Mouse (Mus musculus) frontal cortex, postnatal 36 days (tissue): ENCODE measurements around the gene Ago3.

Source experiments
- DNase-seq, 2 experiments: peaks; one replicate each; pipeline ENCODE4 v3.0.0; 2022; ENCODE audit warnings: low spot score in 2 of 2

The Ago3 gene

GRCm38 (mm10) chr4:126423866-126424265, 5.5 kb downstream of the Ago3 start:
- no peak for DNase-seq

DNA sequence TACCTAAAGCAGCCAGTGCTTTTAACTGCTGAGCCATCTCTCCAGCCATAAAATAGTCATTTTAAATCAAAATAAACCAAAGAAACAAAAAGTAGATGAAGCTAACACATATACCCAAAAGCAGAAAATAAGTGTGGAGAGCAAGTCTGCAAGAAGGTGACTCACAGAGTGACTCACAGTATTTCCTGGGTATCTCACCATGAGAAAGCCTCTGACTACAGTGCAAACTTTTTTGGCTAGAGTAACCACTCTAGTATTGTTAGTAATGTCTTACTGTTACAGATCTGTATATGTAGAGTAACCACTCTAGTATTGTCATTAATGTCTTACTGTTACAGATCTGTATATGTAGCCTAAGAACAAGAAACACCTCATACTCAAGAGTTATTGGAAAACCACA, 13.6 kb downstream of the Ago3 start:
- DNase-seq: no peak

DNA sequence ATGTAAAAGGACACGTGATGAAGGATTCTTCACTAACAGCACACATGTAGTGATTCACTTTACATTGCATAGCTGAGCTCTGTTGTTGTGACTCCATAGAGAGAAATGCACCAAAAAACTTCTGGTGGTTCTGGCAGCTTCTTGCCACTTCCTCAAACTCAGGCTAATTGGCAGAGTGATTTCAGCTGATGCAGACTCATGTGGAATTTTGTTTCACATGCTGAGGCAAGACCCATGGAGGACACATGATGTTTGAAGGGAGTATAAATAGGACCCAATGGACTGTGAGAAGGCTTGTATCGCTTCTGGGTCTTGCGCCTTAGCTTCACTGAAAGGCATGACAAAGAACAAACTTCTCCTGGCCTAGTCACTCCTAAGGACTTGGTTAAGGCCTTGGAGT, 16.8 kb downstream of the Ago3 start:
- DNase-seq: no peak

GRCm38 (mm10) chr4:126371497-126371896, 57.9 kb downstream of the Ago3 start:
- peak in 1 of 2 experiments; percentile 6 for DNase-seq

DNA sequence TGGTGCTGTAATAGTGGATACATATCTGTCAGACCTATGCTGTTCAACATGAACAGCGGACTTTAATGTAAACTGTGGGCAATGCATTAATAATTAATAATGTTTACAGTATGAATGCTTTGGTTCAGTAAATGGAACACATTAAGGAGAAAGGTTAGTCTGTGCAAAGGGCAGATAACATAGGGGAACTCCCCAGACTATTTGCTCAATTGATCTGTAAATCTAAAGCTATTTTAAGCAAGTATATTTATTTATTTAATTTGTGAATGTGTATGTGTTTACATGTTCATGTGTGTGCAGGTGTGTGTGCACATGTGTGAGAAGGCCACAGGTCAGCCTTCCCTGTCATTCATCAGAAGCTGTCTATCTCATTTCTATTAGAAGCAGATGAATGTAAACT, 69.3 kb downstream of the Ago3 start:
- DNase-seq: no peak

GRCm38 (mm10) chr4:126343451-126343850, 85.9 kb downstream of the Ago3 start:
- no peak for DNase-seq

- no peak for DNase-seq
Measured at GRCm38 (mm10) chr4:126339461-126339860, 89.9 kb downstream of the Ago3 start.

- DNase-seq: no peak
Measured at GRCm38 (mm10) chr4:126332358-126332757, 97.0 kb downstream of the Ago3 start.

DNA sequence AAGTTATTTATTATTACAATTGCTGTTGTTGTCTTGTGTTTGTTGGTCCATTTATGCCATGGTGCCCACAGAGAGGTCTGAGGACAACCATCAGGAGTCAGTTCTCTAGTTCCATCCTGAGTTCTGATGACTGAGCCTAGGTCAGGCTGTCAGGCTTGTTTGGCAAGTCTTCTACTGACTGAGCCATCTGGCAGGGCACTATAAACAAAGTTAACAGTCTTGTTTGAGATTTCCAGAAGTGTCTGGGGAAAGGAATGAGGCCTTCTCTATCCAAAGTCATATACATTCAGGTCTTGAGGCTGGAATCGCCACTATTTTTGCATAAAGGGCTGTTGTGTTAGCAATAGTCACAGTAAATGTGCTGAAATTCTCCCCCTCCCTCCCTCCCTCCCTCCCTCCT, 97.6 kb downstream of the Ago3 start:
- DNase-seq: no peak

DNA sequence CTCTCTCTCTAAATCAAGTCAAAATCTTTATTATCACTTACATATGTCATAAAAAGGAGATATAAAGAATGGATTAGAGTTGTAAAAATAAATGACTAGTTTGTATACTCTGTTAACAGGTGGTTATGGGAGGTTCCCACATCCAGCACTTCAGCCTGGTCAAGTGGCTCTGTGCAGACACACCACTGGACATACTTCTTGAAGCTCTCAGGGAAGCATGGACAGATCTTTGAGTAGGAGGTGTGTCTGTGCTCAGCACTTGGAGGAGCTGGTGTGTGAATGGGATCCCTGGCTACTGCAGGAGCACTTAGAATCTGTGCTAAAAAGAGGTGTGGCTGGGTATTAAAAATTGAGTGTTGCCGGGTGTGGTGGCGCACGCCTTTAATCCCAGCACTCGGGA, 99.1 kb downstream of the Ago3 start:
- no peak for DNase-seq

DNA sequence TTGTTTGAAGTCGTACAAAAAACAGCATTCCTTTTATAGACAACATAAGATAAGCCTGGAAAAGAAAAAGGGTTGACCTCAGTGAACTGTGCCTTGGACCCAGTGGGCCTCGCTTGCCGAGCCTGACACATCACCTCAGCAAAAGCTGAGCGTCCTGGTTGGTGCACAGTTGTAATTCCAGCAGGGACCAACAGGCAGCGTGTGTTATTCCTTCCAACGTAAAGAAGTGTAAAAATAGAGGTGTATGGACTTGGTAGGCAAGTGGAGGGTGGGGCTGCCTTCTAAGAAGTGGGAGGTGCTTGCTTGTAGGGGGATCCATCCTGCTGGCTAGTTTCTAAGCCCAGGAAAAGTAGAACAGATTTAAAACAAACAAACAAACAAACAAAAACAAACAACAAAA, 103.3 kb downstream of the Ago3 start:
- no peak for DNase-seq

DNA sequence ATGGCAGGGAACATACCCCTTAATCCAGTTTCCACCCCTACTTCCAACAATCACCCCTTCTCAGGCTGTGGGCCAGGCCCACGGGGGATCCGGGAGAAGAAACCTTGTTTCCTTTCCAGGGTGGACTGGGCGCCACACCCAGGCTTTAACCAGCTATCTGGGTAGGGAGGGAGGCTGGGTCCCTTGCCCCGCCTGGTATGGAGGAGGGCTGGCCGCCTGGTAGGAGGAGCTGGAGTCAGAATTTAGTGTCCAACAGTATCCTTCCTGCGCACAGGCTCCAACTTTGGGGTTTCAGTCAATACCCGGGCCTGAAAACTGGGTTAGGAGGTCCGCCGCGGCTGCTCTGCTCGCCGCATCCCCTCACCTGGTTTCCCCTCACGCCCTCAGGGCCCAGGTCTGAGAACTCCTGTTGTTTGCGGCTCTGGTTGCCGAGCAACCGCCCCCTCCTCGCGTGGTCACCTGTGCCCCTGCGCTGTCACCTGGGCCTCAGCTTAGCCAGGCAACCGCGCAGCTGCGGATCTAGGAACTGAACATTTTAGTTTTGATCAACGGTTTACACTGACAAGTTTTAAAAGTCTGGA, 104.0 kb downstream of the Ago3 start, which contains the start of gene Tekt2:
Gene Tekt2 (minus strand): TSS at position 408 of the 581 bp plus-strand sequence.
- DNase-seq: no peak

- DNase-seq: no peak
Measured at GRCm38 (mm10) chr4:126324861-126325260, 104.5 kb downstream of the Ago3 start.

- no peak for DNase-seq
Measured at GRCm38 (mm10) chr4:126322646-126323045, 106.7 kb downstream of the Ago3 start.

- DNase-seq: no peak
Measured at GRCm38 (mm10) chr4:126321854-126322511, 107.4 kb downstream of the Ago3 start.

- peak; percentile 98 to 100 for DNase-seq
Measured at GRCm38 (mm10) chr4:126321111-126321853, 108.1 kb downstream of the Ago3 start, which contains the start of gene Adprhl2. TSS of gene Adprhl2 (minus strand) at chr4:126321703.

GRCm38 (mm10) chr4:126319806-126320205, 109.5 kb downstream of the Ago3 start:
- DNase-seq: no peak

- no peak for DNase-seq
Measured at GRCm38 (mm10) chr4:126316443-126317040, 112.8 kb downstream of the Ago3 start.

GRCm38 (mm10) chr4:126315931-126316330, 113.4 kb downstream of the Ago3 start:
- DNase-seq: no peak

GRCm38 (mm10) chr4:126314393-126314792, 115.0 kb downstream of the Ago3 start:
- no peak for DNase-seq

GRCm38 (mm10) chr4:126313202-126313601, 116.2 kb downstream of the Ago3 start:
- no peak for DNase-seq

GRCm38 (mm10) chr4:126311566-126312200, 117.7 kb downstream of the Ago3 start:
- DNase-seq: no peak
